Mouse (Mus musculus) testis, adult 2 months (tissue): ENCODE results near the gene Glipr1l2.
A peak's percentile ranks its signal among the peaks of the same experiment; 100 is the strongest.
"Not testable (repeated sequence)": the region's sequence is repeated elsewhere in the genome, so short reads cannot be mapped to it uniquely, and the experiment has no call there.

Source experiments
- CTCF ChIP-seq: fragments of 200-500 bp; IDR thresholded peaks from 2 replicates; pipeline ENCODE4 v1.5.1; 2012; ENCODE audit warnings: low read depth, mild to moderate bottlenecking, inconsistent platforms, low read length, moderate library complexity; ENCODE audit not compliant: control insufficient read depth, insufficient read depth, insufficient replicate concordance
- POLR2A ChIP-seq: fragments of 200-500 bp; IDR thresholded peaks from 2 replicates; pipeline ENCODE4 v1.6.1; 2012; ENCODE audit warnings: low read depth, mild to moderate bottlenecking, inconsistent platforms, low read length, moderate library complexity; ENCODE audit not compliant: control insufficient read depth

DNA sequence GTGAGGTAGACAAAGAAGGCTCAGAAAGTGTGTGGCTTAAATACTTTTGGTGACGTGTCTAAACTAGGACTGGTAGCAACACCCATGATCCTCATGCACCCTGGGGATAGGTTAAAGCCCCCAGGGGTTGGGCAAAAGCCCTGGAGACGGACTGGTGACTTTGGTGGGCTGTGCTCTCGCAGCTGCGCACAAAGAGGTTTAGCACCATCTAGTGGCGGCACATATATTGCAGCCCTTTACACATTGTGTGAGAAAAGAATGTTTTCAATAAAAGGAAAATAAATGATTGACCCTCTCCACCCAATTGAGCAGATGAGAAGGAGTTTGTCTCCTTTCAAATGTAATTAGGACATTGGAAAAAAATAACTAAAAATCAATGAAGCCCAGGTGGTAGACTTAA, 22.6 kb downstream of the Glipr1l2 start:
- not testable (repeated sequence) for TF ChIP-seq POLR2A
- TF ChIP-seq CTCF = peak; percentile 68
